In genomic region chr3:10091616-10092140, GRCm38 (mm10) we compare ENCODE assay signal across 16 mouse cellular contexts. TPM values are rescaled to one million over a fixed set of nuclear protein-coding genes. Genes with fewer than 3 reads are reported as not detected.
DNase-seq lines count a peak whose midpoint lies in the region; ATAC-seq and TF ChIP-seq lines count a peak whose summit lies in the region.
"Had no signal": no experiment of that assay in that cellular context is flagged by ENCODE, and none has a peak within 500 bp of the region (broad histone marks: within the 10 kb centered on the region; RNA-seq: fewer than 3 reads in every experiment).

No protein-coding gene starts in this region.

- no peak for TF ChIP-seq CTCF in kidney, postnatal 0 days (IDR thresholded peaks at IDR 0.05; ENCODE audit: low read depth)

- ATAC-seq in forebrain, embryonic 15.5 days (replicated peaks), result peak; percentile 32; the same call in 1 of the 2 replicates
- ATAC-seq in heart, embryonic 15.5 days (replicated peaks; ENCODE audit: insufficient number of reproducible peaks, insufficient read depth, low FRiP score, low read depth), result no peak
- no peak for ATAC-seq in kidney, postnatal 0 days (replicated peaks; ENCODE audit: low FRiP score, low read depth)
- ATAC-seq: midbrain, embryonic 15.5 days had no signal

- H3K27ac ChIP-seq in forebrain, embryonic 15.5 days (replicated peaks), result no peak overlapping the region
- no peak overlapping the region for H3K27ac ChIP-seq in forebrain, embryonic 10.5 days
- H3K27ac ChIP-seq in heart, embryonic 15.5 days, result 0 out of 2 replicates have a peak overlapping the region, but pooled peaks have one; percentile 2
- H3K27ac ChIP-seq in kidney, postnatal 0 days, result peak overlapping the region; percentile 66
- H3K27ac ChIP-seq: hindbrain, embryonic 10.5 days; midbrain, embryonic 15.5 days had no signal

- 77% methylated on average over 6 of the region's 6 CpGs for WGBS in forebrain, embryonic 15.5 days
- WGBS in forebrain, embryonic 10.5 days, result 86% methylated on average over 6 of the region's 6 CpGs
- WGBS in heart, embryonic 15.5 days, result 54% methylated on average over 6 of the region's 6 CpGs
- WGBS in kidney, postnatal 0 days, result 70% methylated on average over 6 of the region's 6 CpGs

- no peak overlapping the region for H3K4me2 ChIP-seq in forebrain, embryonic 15.5 days (replicated peaks)
- no peak overlapping the region for H3K4me2 ChIP-seq in heart, embryonic 15.5 days
- H3K4me2 ChIP-seq in kidney, postnatal 0 days (ENCODE audit: low read length), result no peak overlapping the region
- H3K4me2 ChIP-seq: midbrain, embryonic 15.5 days had no signal

- H3K4me1 ChIP-seq in forebrain, embryonic 15.5 days, result peaks cover 4% of the 10 kb centered on the region; the same call in 1 of the 2 replicates
- no peaks in the 10 kb centered on the region for H3K4me1 ChIP-seq in forebrain, embryonic 10.5 days
- 0 out of 2 replicates have a peak, but pooled peaks cover 2% of the 10 kb centered on the region for H3K4me1 ChIP-seq in heart, embryonic 15.5 days (replicated peaks)
- H3K4me1 ChIP-seq in kidney, postnatal 0 days (replicated peaks; ENCODE audit: insufficient read depth, low read length), result no peaks in the 10 kb centered on the region
- H3K4me1 ChIP-seq: hindbrain, embryonic 10.5 days; midbrain, embryonic 15.5 days had no signal

- H3K4me3 ChIP-seq in forebrain, embryonic 15.5 days, result no peak overlapping the region
- H3K4me3 ChIP-seq in forebrain, embryonic 10.5 days, result no peak overlapping the region
- H3K4me3 ChIP-seq in heart, embryonic 15.5 days, result no peak overlapping the region
- no peak overlapping the region for H3K4me3 ChIP-seq in kidney, postnatal 0 days (replicated peaks; ENCODE audit: low read depth, low read length)
- H3K4me3 ChIP-seq: hindbrain, embryonic 10.5 days; midbrain, embryonic 15.5 days; myocyte had no signal

- DNase-seq in forebrain, embryonic 10.5 days (ENCODE audit: extremely low spot score, low spot score), result no peak
- no peak for DNase-seq in heart, adult 9 months (ENCODE audit: low spot score in 2 of 2)
- no peak for DNase-seq in kidney, postnatal 0 days (ENCODE audit: low spot score)
- no peak for DNase-seq in kidney, postnatal 14 days
- DNase-seq in fat pad, adult 2 months (ENCODE audit: extremely low read depth, low read depth, low spot score), result peak; percentile 40
- no peak for DNase-seq in spleen, postnatal 36 days (ENCODE audit: low spot score in 2 of 2)
- DNase-seq: gastrocnemius, postnatal 10 days; liver; lung, adult 18-20 months; lung, postnatal 36 days; thymus, adult 2 months had no signal

- H3K36me3 ChIP-seq in forebrain, embryonic 15.5 days, result no peaks in the 10 kb centered on the region
- H3K36me3 ChIP-seq in forebrain, embryonic 10.5 days (replicated peaks), result no peaks in the 10 kb centered on the region
- H3K36me3 ChIP-seq in heart, embryonic 15.5 days, result no peaks in the 10 kb centered on the region
- no peaks in the 10 kb centered on the region for H3K36me3 ChIP-seq in kidney, postnatal 0 days (ENCODE audit: insufficient read depth, low read length)
- H3K36me3 ChIP-seq: hindbrain, embryonic 10.5 days; midbrain, embryonic 15.5 days had no signal

- H3K9me3 ChIP-seq in forebrain, embryonic 15.5 days, result no peaks in the 10 kb centered on the region
- peaks cover 3% of the 10 kb centered on the region; the same call in 1 of the 2 replicates for H3K9me3 ChIP-seq in forebrain, embryonic 10.5 days
- H3K9me3 ChIP-seq in heart, embryonic 15.5 days (replicated peaks), result no peaks in the 10 kb centered on the region
- H3K9me3 ChIP-seq in kidney, postnatal 0 days (replicated peaks; ENCODE audit: low read length), result no peaks in the 10 kb centered on the region
- H3K9me3 ChIP-seq: hindbrain, embryonic 10.5 days; midbrain, embryonic 15.5 days had no signal

- H3K27me3 ChIP-seq in forebrain, embryonic 15.5 days, result no peaks in the 10 kb centered on the region
- peaks cover 15% of the 10 kb centered on the region for H3K27me3 ChIP-seq in forebrain, embryonic 10.5 days (ENCODE audit: poor library complexity, severe bottlenecking)
- no peaks in the 10 kb centered on the region for H3K27me3 ChIP-seq in heart, embryonic 15.5 days
- H3K27me3 ChIP-seq in kidney, postnatal 0 days (ENCODE audit: insufficient read depth, low read length), result no peaks in the 10 kb centered on the region
- H3K27me3 ChIP-seq: midbrain, embryonic 15.5 days had no signal

- H3K9ac ChIP-seq in forebrain, embryonic 15.5 days (replicated peaks), result no peak overlapping the region
- H3K9ac ChIP-seq in heart, embryonic 15.5 days, result no peak overlapping the region
- no peak overlapping the region for H3K9ac ChIP-seq in kidney, postnatal 0 days (ENCODE audit: low read depth, low read length)
- H3K9ac ChIP-seq: midbrain, embryonic 15.5 days had no signal

RNA-seq across cellular contexts. Expression of gene Gm9833, which starts 3.8 kb away (rescaled TPM):
- polyA plus RNA-seq in forebrain, embryonic 15.5 days (2015; fragmentation: Nextera tagmentation; extraction: Ambion mirVana), result 8.0 and 9.0 TPM in 2 replicates
- polyA plus RNA-seq in forebrain, embryonic 10.5 days (2016; fragmentation: Nextera tagmentation; extraction: Ambion mirVana), result 5.4 and 6.7 TPM in 2 replicates
- polyA plus RNA-seq in heart, embryonic 15.5 days (2015; fragmentation: Nextera tagmentation; extraction: Ambion mirVana), result 2.2 and 2.6 TPM in 2 replicates
- 2.6 and 3.2 TPM in 2 replicates for polyA plus RNA-seq in kidney, postnatal 0 days (2015; fragmentation: Nextera tagmentation; extraction: Ambion mirVana)

Comparison
In these comparisons a context has a peak if more than half of its experiments do, and no peak if none do; other contexts are left out.
1. H3K27ac ChIP-seq: peak in heart, embryonic 15.5 days (single experiment) and kidney, postnatal 0 days (single experiment); none in forebrain, embryonic 15.5 days (single experiment) and forebrain, embryonic 10.5 days (single experiment).